In genomic region chr14:52044901-52045678, GRCm38 (mm10) we compare ENCODE assay signal across 9 mouse cellular contexts. TPM values are rescaled to one million over a fixed set of nuclear protein-coding genes. Genes with fewer than 3 reads are reported as not detected.
DNase-seq lines count a peak whose midpoint lies in the region; ATAC-seq lines count a peak whose summit lies in the region.
"Had no signal": no experiment of that assay in that cellular context is flagged by ENCODE, and none has a peak within 500 bp of the region (broad histone marks: within the 10 kb centered on the region; RNA-seq: fewer than 3 reads in every experiment).

No protein-coding gene starts in this region.

- no peaks in the 10 kb centered on the region for H3K9me3 ChIP-seq in forebrain, embryonic 11.5 days (ENCODE audit: control insufficient read depth, low read length)
- no peaks in the 10 kb centered on the region for H3K9me3 ChIP-seq in forebrain, embryonic 10.5 days
- no peaks in the 10 kb centered on the region for H3K9me3 ChIP-seq in heart, embryonic 16.5 days (replicated peaks; ENCODE audit: control insufficient read depth, low read length)
- H3K9me3 ChIP-seq in liver, embryonic 13.5 days (replicated peaks): no peaks in the 10 kb centered on the region
- no peaks in the 10 kb centered on the region for H3K9me3 ChIP-seq in neural tube, embryonic 12.5 days
- H3K9me3 ChIP-seq: stomach, embryonic 15.5 days had no signal

- 13% methylated on average over 8 of the region's 8 CpGs for WGBS in forebrain, embryonic 11.5 days
- 16% methylated on average over 8 of the region's 8 CpGs for WGBS in forebrain, embryonic 10.5 days
- 5% methylated on average over 8 of the region's 8 CpGs for WGBS in heart, embryonic 16.5 days
- 5% methylated on average over 8 of the region's 8 CpGs for WGBS in liver, embryonic 13.5 days (ENCODE audit: insufficient replicate concordance)
- WGBS in neural tube, embryonic 12.5 days: 8% methylated on average over 8 of the region's 8 CpGs

- peak; percentile 61 for DNase-seq in forebrain, embryonic 11.5 days (ENCODE audit: low spot score)
- no peak for DNase-seq in forebrain, embryonic 10.5 days (ENCODE audit: extremely low spot score, low spot score)
- DNase-seq in A20 (ENCODE audit: low read depth, low spot score): peak; percentile 54
- peak; percentile 69 to 73 for DNase-seq in cerebellum, postnatal 14 days
- no peak for DNase-seq in liver, embryonic 13.5 days
- no peak for DNase-seq in spleen, adult 18-20 months

- no peaks in the 10 kb centered on the region for H3K36me3 ChIP-seq in forebrain, embryonic 11.5 days (ENCODE audit: control insufficient read depth, insufficient read depth, low read length)
- no peaks in the 10 kb centered on the region for H3K36me3 ChIP-seq in forebrain, embryonic 10.5 days (replicated peaks)
- H3K36me3 ChIP-seq in heart, embryonic 16.5 days (ENCODE audit: control insufficient read depth, insufficient read depth): no peaks in the 10 kb centered on the region
- H3K36me3 ChIP-seq in liver, embryonic 13.5 days: no peaks in the 10 kb centered on the region
- no peaks in the 10 kb centered on the region for H3K36me3 ChIP-seq in neural tube, embryonic 12.5 days
- H3K36me3 ChIP-seq: stomach, embryonic 15.5 days had no signal

- H3K4me1 ChIP-seq in forebrain, embryonic 11.5 days (replicated peaks; ENCODE audit: control insufficient read depth, insufficient read depth, low read length): no peaks in the 10 kb centered on the region
- H3K4me1 ChIP-seq in forebrain, embryonic 10.5 days: peaks cover 16% of the 10 kb centered on the region
- peaks cover 3% of the 10 kb centered on the region; the same call in 1 of the 2 replicates for H3K4me1 ChIP-seq in heart, embryonic 16.5 days (ENCODE audit: control insufficient read depth, insufficient read depth, low read length)
- peaks cover 6% of the 10 kb centered on the region; the same call in 1 of the 2 replicates for H3K4me1 ChIP-seq in liver, embryonic 13.5 days (replicated peaks)
- no peaks in the 10 kb centered on the region for H3K4me1 ChIP-seq in neural tube, embryonic 12.5 days
- H3K4me1 ChIP-seq: stomach, embryonic 15.5 days had no signal

- no peak overlapping the region for H3K4me2 ChIP-seq in forebrain, embryonic 11.5 days (ENCODE audit: low read depth, low read length, severe bottlenecking)
- H3K4me2 ChIP-seq in heart, embryonic 16.5 days (ENCODE audit: low read depth, low read length): peak overlapping the region; percentile 36; the same call in 1 of the 2 replicates
- H3K4me2 ChIP-seq in liver, embryonic 13.5 days: no peak overlapping the region
- H3K4me2 ChIP-seq in neural tube, embryonic 12.5 days (replicated peaks): no peak overlapping the region
- H3K4me2 ChIP-seq: stomach, embryonic 15.5 days had no signal

- no peaks in the 10 kb centered on the region for H3K27me3 ChIP-seq in forebrain, embryonic 11.5 days (ENCODE audit: control insufficient read depth, insufficient read depth, low read length)
- no peaks in the 10 kb centered on the region for H3K27me3 ChIP-seq in forebrain, embryonic 10.5 days (ENCODE audit: poor library complexity, severe bottlenecking)
- H3K27me3 ChIP-seq in heart, embryonic 16.5 days (ENCODE audit: control insufficient read depth, insufficient read depth, low read length): no peaks in the 10 kb centered on the region
- H3K27me3 ChIP-seq in liver, embryonic 13.5 days: no peaks in the 10 kb centered on the region
- H3K27me3 ChIP-seq in neural tube, embryonic 12.5 days (replicated peaks): no peaks in the 10 kb centered on the region
- H3K27me3 ChIP-seq: stomach, embryonic 15.5 days had no signal

- H3K9ac ChIP-seq in forebrain, embryonic 11.5 days (ENCODE audit: low read length): no peak overlapping the region
- no peak overlapping the region for H3K9ac ChIP-seq in heart, embryonic 16.5 days (ENCODE audit: low read length)
- no peak overlapping the region for H3K9ac ChIP-seq in liver, embryonic 13.5 days
- H3K9ac ChIP-seq in neural tube, embryonic 12.5 days: no peak overlapping the region
- H3K9ac ChIP-seq: stomach, embryonic 15.5 days had no signal

- H3K4me3 ChIP-seq in forebrain, embryonic 11.5 days (ENCODE audit: low read depth, low read length): no peak overlapping the region
- H3K4me3 ChIP-seq in forebrain, embryonic 10.5 days: no peak overlapping the region
- no peak overlapping the region for H3K4me3 ChIP-seq in heart, embryonic 16.5 days (ENCODE audit: low read length)
- H3K4me3 ChIP-seq in liver, embryonic 13.5 days (replicated peaks): no peak overlapping the region
- no peak overlapping the region for H3K4me3 ChIP-seq in neural tube, embryonic 12.5 days
- H3K4me3 ChIP-seq: stomach, embryonic 15.5 days had no signal

- H3K27ac ChIP-seq in forebrain, embryonic 11.5 days (ENCODE audit: low read depth, low read length): no peak overlapping the region
- H3K27ac ChIP-seq in forebrain, embryonic 10.5 days: no peak overlapping the region
- H3K27ac ChIP-seq in heart, embryonic 16.5 days (ENCODE audit: low read length): no peak overlapping the region
- no peak overlapping the region for H3K27ac ChIP-seq in liver, embryonic 13.5 days
- no peak overlapping the region for H3K27ac ChIP-seq in neural tube, embryonic 12.5 days
- H3K27ac ChIP-seq: stomach, embryonic 15.5 days had no signal

- ATAC-seq in forebrain, embryonic 11.5 days (replicated peaks; ENCODE audit: low FRiP score): 0 out of 2 replicates have a peak, but pooled peaks have one; percentile 60
- ATAC-seq in heart, embryonic 16.5 days (replicated peaks; ENCODE audit: extremely low read depth, insufficient read depth, low FRiP score): peak; percentile 63; the same call in 1 of the 2 replicates
- ATAC-seq in liver, embryonic 13.5 days (ENCODE audit: low read depth): peak; percentile 64
- ATAC-seq in neural tube, embryonic 12.5 days (ENCODE audit: low FRiP score, low read depth): peak; percentile 58; the same call in 1 of the 2 replicates

RNA-seq across cellular contexts. Expression of gene Olfr221, which starts 2.8 kb away (rescaled TPM):
- not detected in 2 replicates for polyA plus RNA-seq in forebrain, embryonic 11.5 days (2014; fragmentation: Nextera tagmentation; extraction: Ambion mirVana)
- polyA plus RNA-seq in forebrain, embryonic 10.5 days (2016; fragmentation: Nextera tagmentation; extraction: Ambion mirVana): not detected in 2 replicates
- not detected in 2 replicates for polyA plus RNA-seq in heart, embryonic 16.5 days (2015; fragmentation: Nextera tagmentation; extraction: Ambion mirVana)
- polyA plus RNA-seq in liver, embryonic 13.5 days (2015; fragmentation: Nextera tagmentation; extraction: Ambion mirVana): not detected in 2 replicates
- not detected in 2 replicates for polyA plus RNA-seq in neural tube, embryonic 12.5 days (2016; fragmentation: Nextera tagmentation; extraction: Ambion mirVana)
- polyA plus RNA-seq: stomach, embryonic 15.5 days had no signal

RNA-seq across cellular contexts. Expression of gene Zfp219, which starts 24.6 kb away (rescaled TPM):
- polyA plus RNA-seq in forebrain, embryonic 11.5 days (2014; fragmentation: Nextera tagmentation; extraction: Ambion mirVana): 105 and 116 TPM in 2 replicates
- 85.4 and 87.6 TPM in 2 replicates for polyA plus RNA-seq in forebrain, embryonic 10.5 days (2016; fragmentation: Nextera tagmentation; extraction: Ambion mirVana)
- 18.7 and 19.7 TPM in 2 replicates for polyA plus RNA-seq in heart, embryonic 16.5 days (2015; fragmentation: Nextera tagmentation; extraction: Ambion mirVana)
- 10.1 and 10.5 TPM in 2 replicates for polyA plus RNA-seq in liver, embryonic 13.5 days (2015; fragmentation: Nextera tagmentation; extraction: Ambion mirVana)
- 78.3 and 84.9 TPM in 2 replicates for polyA plus RNA-seq in neural tube, embryonic 12.5 days (2016; fragmentation: Nextera tagmentation; extraction: Ambion mirVana)

RNA-seq across cellular contexts. Expression of gene Tmem253, which starts 29.6 kb away (rescaled TPM):
- polyA plus RNA-seq in forebrain, embryonic 11.5 days (2014; fragmentation: Nextera tagmentation; extraction: Ambion mirVana): 0.92 and 0.95 TPM in 2 replicates
- polyA plus RNA-seq in forebrain, embryonic 10.5 days (2016; fragmentation: Nextera tagmentation; extraction: Ambion mirVana): 0.63 and 0.96 TPM in 2 replicates
- polyA plus RNA-seq in heart, embryonic 16.5 days (2015; fragmentation: Nextera tagmentation; extraction: Ambion mirVana): 0.67 and 1.3 TPM in 2 replicates
- 0.09 and 0.20 TPM in 2 replicates for polyA plus RNA-seq in liver, embryonic 13.5 days (2015; fragmentation: Nextera tagmentation; extraction: Ambion mirVana)
- polyA plus RNA-seq in neural tube, embryonic 12.5 days (2016; fragmentation: Nextera tagmentation; extraction: Ambion mirVana): 1.0 and 1.3 TPM in 2 replicates

RNA-seq across cellular contexts. Expression of gene Hnrnpc, which starts 58.7 kb away (rescaled TPM):
- polyA plus RNA-seq in forebrain, embryonic 11.5 days (2014; fragmentation: Nextera tagmentation; extraction: Ambion mirVana): 937 and 1,003 TPM in 2 replicates
- 894 and 948 TPM in 2 replicates for polyA plus RNA-seq in forebrain, embryonic 10.5 days (2016; fragmentation: Nextera tagmentation; extraction: Ambion mirVana)
- 337 and 412 TPM in 2 replicates for polyA plus RNA-seq in heart, embryonic 16.5 days (2015; fragmentation: Nextera tagmentation; extraction: Ambion mirVana)
- 388 and 457 TPM in 2 replicates for polyA plus RNA-seq in liver, embryonic 13.5 days (2015; fragmentation: Nextera tagmentation; extraction: Ambion mirVana)
- polyA plus RNA-seq in neural tube, embryonic 12.5 days (2016; fragmentation: Nextera tagmentation; extraction: Ambion mirVana): 764 and 797 TPM in 2 replicates

Comparison
In these comparisons a context has a peak if more than half of its experiments do, and no peak if none do; other contexts are left out.
1. DNase-seq: peak in forebrain, embryonic 11.5 days (single experiment), A20 (single experiment) and cerebellum, postnatal 14 days (2 of 2); none in forebrain, embryonic 10.5 days (single experiment), liver, embryonic 13.5 days (single experiment) and spleen, adult 18-20 months (0 of 2).
2. Peak in every context shown above with its lines, with median percentiles within 50 percentile points of each other: ATAC-seq.